Comparison of ENCODE assay signal across 9 mouse cellular contexts in the genomic region with DNA sequence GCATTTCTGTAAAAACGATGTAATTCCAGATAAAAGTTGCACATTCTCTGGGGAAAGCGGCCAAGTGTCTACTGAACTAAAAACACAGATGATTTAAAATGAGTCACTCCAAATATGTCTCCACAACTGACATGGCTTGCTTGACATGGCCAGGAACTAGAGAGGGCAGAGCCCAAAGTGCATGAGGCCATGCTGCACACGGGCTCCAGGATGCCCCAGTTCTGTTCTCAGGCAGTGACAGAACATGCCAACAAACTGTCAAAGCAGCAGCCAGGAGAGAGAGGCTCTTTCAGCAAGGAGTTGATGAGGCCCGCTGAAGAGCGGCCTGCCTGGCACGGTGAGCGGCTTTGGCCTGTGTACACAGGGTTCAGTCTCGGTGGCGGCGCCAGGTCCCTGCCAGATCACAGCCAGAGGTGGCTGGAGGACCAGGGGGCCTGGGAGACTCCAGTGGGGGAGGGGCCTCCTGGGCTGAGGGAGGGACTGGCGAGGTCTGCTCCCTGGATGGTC.
DNase-seq lines count a peak whose midpoint lies in the region; ATAC-seq lines count a peak whose summit lies in the region.
"Had no signal": no experiment of that assay in that cellular context is flagged by ENCODE, and none has a peak within 500 bp of the region (broad histone marks: within the 10 kb centered on the region; RNA-seq: fewer than 3 reads in every experiment).

No protein-coding gene starts in this region.

- peaks cover 25% of the 10 kb centered on the region for H3K4me1 ChIP-seq in forebrain, embryonic 16.5 days (replicated peaks; ENCODE audit: control insufficient read depth, insufficient read depth, low read length)
- peaks cover 22% of the 10 kb centered on the region for H3K4me1 ChIP-seq in stomach, embryonic 16.5 days (ENCODE audit: control insufficient read depth, insufficient read depth, low read length)

- peak; percentile 88 for ATAC-seq in forebrain, embryonic 16.5 days
- peak; percentile 69; the same call in 1 of the 2 replicates for ATAC-seq in stomach, embryonic 16.5 days (ENCODE audit: insufficient read depth, low FRiP score)

- H3K27me3 ChIP-seq in forebrain, embryonic 16.5 days (replicated peaks; ENCODE audit: control insufficient read depth, insufficient read depth, low read length): no peaks in the 10 kb centered on the region
- H3K27me3 ChIP-seq in stomach, embryonic 16.5 days (ENCODE audit: control insufficient read depth, insufficient read depth, low read length): no peaks in the 10 kb centered on the region
- H3K27me3 ChIP-seq: liver, embryonic 13.5 days had no signal

- H3K9me3 ChIP-seq in forebrain, embryonic 16.5 days (ENCODE audit: control insufficient read depth, low read length): no peaks in the 10 kb centered on the region
- no peaks in the 10 kb centered on the region for H3K9me3 ChIP-seq in stomach, embryonic 16.5 days (replicated peaks; ENCODE audit: control insufficient read depth, low read length)
- H3K9me3 ChIP-seq: liver, embryonic 13.5 days had no signal

- H3K27ac ChIP-seq in forebrain, embryonic 16.5 days (ENCODE audit: low read length): peak overlapping the region; percentile 67
- H3K27ac ChIP-seq in stomach, embryonic 16.5 days (ENCODE audit: low read length): peak overlapping the region; percentile 60
- H3K27ac ChIP-seq: liver, embryonic 13.5 days had no signal

- H3K9ac ChIP-seq in forebrain, embryonic 16.5 days (replicated peaks; ENCODE audit: low read depth, low read length): no peak overlapping the region
- peak overlapping the region; percentile 39 for H3K9ac ChIP-seq in stomach, embryonic 16.5 days (ENCODE audit: low read length)
- H3K9ac ChIP-seq: liver, embryonic 13.5 days had no signal

- peaks cover 7% of the 10 kb centered on the region for H3K36me3 ChIP-seq in forebrain, embryonic 16.5 days (ENCODE audit: control insufficient read depth, insufficient read depth)
- no peaks in the 10 kb centered on the region for H3K36me3 ChIP-seq in stomach, embryonic 16.5 days (ENCODE audit: control insufficient read depth, insufficient read depth, low read length)

- 32% methylated on average over 11 of the region's 11 CpGs for WGBS in forebrain, embryonic 16.5 days
- 40% methylated on average over 11 of the region's 11 CpGs for WGBS in stomach, embryonic 16.5 days

- no peak overlapping the region for H3K4me2 ChIP-seq in forebrain, embryonic 16.5 days (ENCODE audit: low read length)
- no peak overlapping the region for H3K4me2 ChIP-seq in stomach, embryonic 16.5 days (ENCODE audit: low read depth, low read length)
- H3K4me2 ChIP-seq: liver, embryonic 13.5 days had no signal

- intact Hi-C loops in heart, postnatal 14 days (cut with DNase I): no loop called here

- no peak overlapping the region for H3K4me3 ChIP-seq in forebrain, embryonic 16.5 days (replicated peaks; ENCODE audit: low read length)
- no peak overlapping the region for H3K4me3 ChIP-seq in stomach, embryonic 16.5 days (replicated peaks; ENCODE audit: low read length)
- H3K4me3 ChIP-seq: liver, embryonic 13.5 days had no signal

- peak; percentile 95 for DNase-seq in 3T3-L1 (ENCODE audit: low read depth, low spot score)
- peak; percentile 94 for DNase-seq in brain, adult 2 months (ENCODE audit: low read depth, low spot score)
- DNase-seq in heart, postnatal 14 days: peak; percentile 75 to 83
- peak; percentile 79 to 81 for DNase-seq in layer of hippocampus, postnatal 10 days (ENCODE audit: low spot score in 2 of 2)
- DNase-seq in lung, postnatal 36 days: peak; percentile 48
- DNase-seq in thymus, postnatal 0 days (ENCODE audit: low spot score): no peak
- DNase-seq: liver, embryonic 13.5 days had no signal
